Mouse (Mus musculus) intestine, embryonic 14.5 days (tissue): ENCODE data around the gene Scamp3. TPM values are rescaled to one million over a fixed set of nuclear protein-coding genes. Genes with fewer than 3 reads are reported as not detected.

ENCODE experiments used
- ATAC-seq: fragments of 200-750 bp; cut with Nextera tagmentation; replicated peaks from 2 replicates; pipeline ENCODE4 v1.8.0; 2017; ENCODE audit warnings: low read depth, moderate number of reproducible peaks, moderate TSS enrichment, moderate library complexity; ENCODE audit not compliant: low FRiP score, low TSS enrichment
- DNase-seq: peaks from one replicate; pipeline ENCODE4 v3.0.0-alpha.2; 2018; ENCODE audit warnings: low spot score
- H3K27ac ChIP-seq: fragments of 300-500 bp; sonication (generic); 2 replicates; pipeline ENCODE4 v1.5.1; 2014; ENCODE audit warnings: low read depth, mild to moderate bottlenecking, control low read depth
- H3K27me3 ChIP-seq: fragments of 300-500 bp; sonication (generic); replicated peaks from 2 replicates; pipeline ENCODE4 v1.6.1; 2014; ENCODE audit warnings: low read length, control low read depth; ENCODE audit not compliant: control insufficient read depth, insufficient read depth
- H3K36me3 ChIP-seq: fragments of 300-500 bp; sonication (generic); 2 replicates; pipeline ENCODE4 v1.6.1; 2014; ENCODE audit warnings: low read length, control low read depth; ENCODE audit not compliant: control insufficient read depth, insufficient read depth
- H3K4me1 ChIP-seq: fragments of 300-500 bp; sonication (generic); replicated peaks from 2 replicates; pipeline ENCODE4 v1.6.1; 2014; ENCODE audit warnings: low read length, control low read depth, mixed read lengths; ENCODE audit not compliant: control insufficient read depth, insufficient read depth
- H3K4me2 ChIP-seq: fragments of 300-500 bp; sonication (generic); 2 replicates; pipeline ENCODE4 v1.6.1; 2014; ENCODE audit warnings: low read length
- H3K4me3 ChIP-seq: fragments of 300-500 bp; sonication (generic); 2 replicates; pipeline ENCODE4 v1.5.1; 2014; ENCODE audit warnings: low read depth, low read length, control low read depth, mixed read lengths
- H3K9ac ChIP-seq: fragments of 300-500 bp; sonication (generic); 2 replicates; pipeline ENCODE4 v1.6.1; 2014; ENCODE audit warnings: mild to moderate bottlenecking, low read length
- H3K9me3 ChIP-seq: fragments of 300-500 bp; sonication (generic); 2 replicates; pipeline ENCODE4 v1.6.1; 2016; ENCODE audit warnings: low read length, control low read depth; ENCODE audit not compliant: control insufficient read depth
- WGBS: fragments of 180-500 bp; shearing (Covaris S2); extraction: QIAGEN DNeasy Blood & Tissue Kit; methylation state at CpG from one replicate; pipeline ENCODE4 v1.1.7; 2014; 5-methylcytosine and 5-hydroxymethylcytosine counted together
- polyA plus RNA-seq: library from polyadenylated mRNA; unstranded; fragments of >200 nt; fragmentation: Nextera tagmentation; extraction: Ambion mirVana; gene quantifications from 2 replicates; pipeline ENCODE4 v1.2.1, GENCODE M21; 2014

The Scamp3 gene
- polyA plus RNA-seq, 1 experiment from 2014 or later = 98.1 TPM

GRCm38 (mm10) chr3:89144821-89145220 lies 32.5 kb upstream of the Scamp3 start:
- Histone ChIP-seq H3K27me3 (0 out of 2 replicates have a peak, but pooled peaks cover 6% of the 10 kb centered on the region), H3K9ac (no peak overlapping the region)
- WGBS = 79% methylated on average over 10 of the region's 10 CpGs

GRCm38 (mm10) chr3:89145566-89145965 lies 31.7 kb upstream of the Scamp3 start:
- Histone ChIP-seq H3K36me3 (no peaks in the 10 kb centered on the region), H3K4me1 (no peaks in the 10 kb centered on the region), H3K9me3 (no peaks in the 10 kb centered on the region), H3K27me3 (0 out of 2 replicates have a peak, but pooled peaks cover 9% of the 10 kb centered on the region), H3K4me2 (no peak overlapping the region), H3K9ac (no peak overlapping the region), H3K4me3 (no peak overlapping the region), H3K27ac (no peak overlapping the region)
- DNase-seq = no peak
- WGBS = 62% methylated on average over 8 of the region's 8 CpGs
- no peak for ATAC-seq

More at GRCm38 (mm10) chr3:89144821-89145220, 32.5 kb upstream of the Scamp3 start:
- Histone ChIP-seq H3K27ac (no peak overlapping the region), H3K4me3 (no peak overlapping the region), H3K9me3 (no peaks in the 10 kb centered on the region), H3K4me2 (no peak overlapping the region), H3K36me3 (no peaks in the 10 kb centered on the region), H3K4me1 (no peaks in the 10 kb centered on the region)
- no peak for ATAC-seq
- no peak for DNase-seq

- H3K36me3 ChIP-seq = no peaks in the 10 kb centered on the region
- 0 out of 2 replicates have a peak, but pooled peaks cover 11% of the 10 kb centered on the region for H3K27me3 ChIP-seq
- H3K4me1 ChIP-seq = no peaks in the 10 kb centered on the region
- H3K4me3 ChIP-seq = peak overlapping the region; percentile 13; the same call in 1 of the 2 replicates
- H3K4me2 ChIP-seq = peak overlapping the region; percentile 55
- 22% methylated on average over 26 of the region's 26 CpGs for WGBS
- H3K27ac ChIP-seq = no peak overlapping the region
- ATAC-seq (peak; percentile 87), DNase-seq (peak; percentile 69)
- no peaks in the 10 kb centered on the region for H3K9me3 ChIP-seq
- H3K9ac ChIP-seq = peak overlapping the region; percentile 25; the same call in 1 of the 2 replicates
These were observed 29.9 kb upstream of the Scamp3 start for GRCm38 (mm10) chr3:89147101-89147978.

- ATAC-seq (peak; percentile 37), DNase-seq (no peak)
- H3K27me3 ChIP-seq = 0 out of 2 replicates have a peak, but pooled peaks cover 15% of the 10 kb centered on the region
- H3K4me3 ChIP-seq = peak overlapping the region; percentile 13; the same call in 1 of the 2 replicates
- H3K9me3 ChIP-seq = no peaks in the 10 kb centered on the region
- no peaks in the 10 kb centered on the region for H3K36me3 ChIP-seq
- no peak overlapping the region for H3K27ac ChIP-seq
- no peaks in the 10 kb centered on the region for H3K4me1 ChIP-seq
- peak overlapping the region; percentile 25; the same call in 1 of the 2 replicates for H3K9ac ChIP-seq
- peak overlapping the region; percentile 55 for H3K4me2 ChIP-seq
- 7% methylated on average over 15 of the region's 15 CpGs for WGBS
These were observed 29.3 kb upstream of the Scamp3 start for GRCm38 (mm10) chr3:89147979-89148311.

GRCm38 (mm10) chr3:89148567-89148966 lies 28.7 kb upstream of the Scamp3 start:
- 0 out of 2 replicates have a peak, but pooled peaks cover 15% of the 10 kb centered on the region for H3K27me3 ChIP-seq
- H3K4me1 ChIP-seq = no peaks in the 10 kb centered on the region
- no peak overlapping the region for H3K9ac ChIP-seq
- DNase-seq (no peak), ATAC-seq (no peak)
- no peak overlapping the region for H3K27ac ChIP-seq
- WGBS = 68% methylated on average over 14 of the region's 14 CpGs
- H3K9me3 ChIP-seq = no peaks in the 10 kb centered on the region
- H3K36me3 ChIP-seq = no peaks in the 10 kb centered on the region
- H3K4me3 ChIP-seq = no peak overlapping the region
- H3K4me2 ChIP-seq = no peak overlapping the region

- Histone ChIP-seq H3K27me3 (0 out of 2 replicates have a peak, but pooled peaks cover 12% of the 10 kb centered on the region), H3K36me3 (no peaks in the 10 kb centered on the region), H3K4me1 (no peaks in the 10 kb centered on the region), H3K4me2 (no peak overlapping the region), H3K27ac (no peak overlapping the region), H3K9ac (no peak overlapping the region), H3K4me3 (no peak overlapping the region), H3K9me3 (no peaks in the 10 kb centered on the region)
- WGBS = 50% methylated on average over 17 of the region's 17 CpGs
- DNase-seq = no peak
- no peak for ATAC-seq
These were observed 25.0 kb upstream of the Scamp3 start for GRCm38 (mm10) chr3:89152084-89152835.

GRCm38 (mm10) chr3:89156951-89157350 lies 20.3 kb upstream of the Scamp3 start:
- no peak overlapping the region for H3K4me3 ChIP-seq
- ATAC-seq (no peak), DNase-seq (no peak)
- 86% methylated on average over 8 of the region's 8 CpGs for WGBS
- no peak overlapping the region for H3K4me2 ChIP-seq
- peaks cover 4% of the 10 kb centered on the region; the same call in 1 of the 2 replicates for H3K27me3 ChIP-seq
- H3K27ac ChIP-seq = no peak overlapping the region
- H3K4me1 ChIP-seq = peaks cover 4% of the 10 kb centered on the region; the same call in 1 of the 2 replicates
- H3K9me3 ChIP-seq = no peaks in the 10 kb centered on the region
- no peak overlapping the region for H3K9ac ChIP-seq
- no peaks in the 10 kb centered on the region for H3K36me3 ChIP-seq

- H3K9ac ChIP-seq = no peak overlapping the region
- H3K27me3 ChIP-seq = no peaks in the 10 kb centered on the region; the same call in 1 of the 2 replicates
- no peak overlapping the region for H3K4me3 ChIP-seq
- H3K36me3 ChIP-seq = no peaks in the 10 kb centered on the region
- ATAC-seq = no peak
- H3K4me2 ChIP-seq = peak overlapping the region; percentile 98; the same call in 1 of the 2 replicates
- H3K4me1 ChIP-seq = peaks cover 4% of the 10 kb centered on the region
- no peak for DNase-seq
- WGBS = 18% methylated on average over 7 of the region's 7 CpGs
- H3K27ac ChIP-seq = no peak overlapping the region
- no peaks in the 10 kb centered on the region for H3K9me3 ChIP-seq
These were observed 18.6 kb upstream of the Scamp3 start for GRCm38 (mm10) chr3:89158651-89159050.
